Mouse (Mus musculus): ENCODE data around the gene Gm340.

Gene Gm340

GRCm38 (mm10) chr19:41613325-41614087 lies 31.3 kb downstream of the Gm340 start:
- DNase-seq (ENCODE audit: low spot score in 2 of 2): no peak

- no peak for DNase-seq (ENCODE audit: low spot score in 2 of 2)
These were observed 33.5 kb downstream of the Gm340 start for GRCm38 (mm10) chr19:41615606-41616224.

- DNase-seq (ENCODE audit: low spot score in 2 of 2): no peak
These were observed 34.1 kb downstream of the Gm340 start for GRCm38 (mm10) chr19:41616274-41616673.

- no peak for DNase-seq (ENCODE audit: low spot score in 2 of 2)
These were observed 34.9 kb downstream of the Gm340 start for GRCm38 (mm10) chr19:41617102-41617501.

GRCm38 (mm10) chr19:41618153-41618657 lies 36.0 kb downstream of the Gm340 start:
- no peak for DNase-seq (ENCODE audit: low spot score in 2 of 2)

- no peak for DNase-seq (ENCODE audit: low spot score in 2 of 2)
These were observed 36.7 kb downstream of the Gm340 start for GRCm38 (mm10) chr19:41618771-41619385.

- DNase-seq (ENCODE audit: low spot score in 2 of 2): no peak
These were observed 38.4 kb downstream of the Gm340 start for GRCm38 (mm10) chr19:41620366-41621092.

GRCm38 (mm10) chr19:41628970-41629369 lies 46.8 kb downstream of the Gm340 start:
- no peak for DNase-seq (ENCODE audit: low spot score in 2 of 2)

GRCm38 (mm10) chr19:41629532-41629931 lies 47.4 kb downstream of the Gm340 start:
- peak; percentile 8 to 17 for DNase-seq (ENCODE audit: low spot score in 2 of 2)

GRCm38 (mm10) chr19:41634099-41634498 lies 51.9 kb downstream of the Gm340 start:
- no peak for DNase-seq (ENCODE audit: low spot score in 2 of 2)

GRCm38 (mm10) chr19:41634999-41635398 lies 52.8 kb downstream of the Gm340 start:
- no peak for DNase-seq (ENCODE audit: low spot score in 2 of 2)
